Mouse (Mus musculus): ENCODE measurements around the gene Fam173a. TPM values are rescaled to one million over a fixed set of nuclear protein-coding genes. Genes with fewer than 3 reads are reported as not detected.

Fam173a gene
- total RNA-seq, 2 experiments from 2014 or later = 38.2 to 126 TPM

DNA sequence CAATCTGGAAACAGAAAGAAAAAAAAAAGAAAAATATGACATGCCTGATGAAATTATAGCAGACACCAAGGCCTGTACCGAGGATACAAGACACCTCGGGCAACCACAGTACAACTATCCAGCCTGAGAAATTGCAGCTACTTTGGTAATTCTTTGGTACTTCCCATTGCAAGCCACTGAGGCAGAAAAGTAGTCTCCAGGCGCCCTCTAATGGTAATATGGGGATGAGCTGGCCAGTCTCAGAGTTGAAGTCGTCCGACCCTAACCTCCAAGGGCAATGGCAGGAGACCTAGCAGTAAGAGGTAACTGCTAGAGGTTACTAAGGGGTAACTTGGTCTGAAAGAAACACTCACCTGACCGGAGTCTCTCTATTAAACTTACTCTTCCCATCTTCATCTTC is 8.3 kb upstream of the Fam173a start:
- ATAC-seq (replicated peaks; ENCODE audit: poor library complexity) = peak; percentile 82

- ATAC-seq (replicated peaks; ENCODE audit: poor library complexity) = peak; percentile 78
Observed at GRCm38 (mm10) chr17:25796951-25797369, 4.3 kb upstream of the Fam173a start, which contains the start of gene Metrn. Metrn (minus strand) TSS chr17:25797136.

DNA sequence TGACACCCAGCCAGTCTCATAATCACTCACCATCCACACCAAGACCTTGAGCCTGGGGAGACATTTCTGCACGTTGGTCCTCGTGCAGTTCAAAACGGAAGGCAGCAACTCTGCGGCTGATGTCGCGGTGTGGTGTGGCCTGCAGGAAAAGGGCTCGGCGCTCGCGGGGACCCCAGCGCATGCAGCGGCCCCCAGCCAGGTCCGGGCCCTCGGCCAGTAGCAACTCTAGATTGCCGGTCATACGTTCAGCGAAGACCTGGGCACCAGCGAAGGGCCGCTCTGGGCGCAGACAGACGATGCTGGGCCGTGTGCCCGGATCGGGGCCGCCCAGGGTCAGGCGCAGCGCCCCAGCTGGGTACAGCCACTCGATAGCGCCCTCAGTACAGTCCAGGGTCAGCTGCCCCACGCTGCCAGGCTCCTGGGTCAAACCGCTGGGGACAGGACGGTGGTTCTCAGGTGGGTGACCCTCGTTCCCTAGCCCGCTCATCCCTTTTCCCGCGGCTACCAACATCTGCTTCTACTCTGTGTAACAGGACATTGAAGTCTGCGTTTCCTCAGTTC is 3.6 kb upstream of the Fam173a start:
- no peak for ATAC-seq (replicated peaks; ENCODE audit: poor library complexity)

DNA sequence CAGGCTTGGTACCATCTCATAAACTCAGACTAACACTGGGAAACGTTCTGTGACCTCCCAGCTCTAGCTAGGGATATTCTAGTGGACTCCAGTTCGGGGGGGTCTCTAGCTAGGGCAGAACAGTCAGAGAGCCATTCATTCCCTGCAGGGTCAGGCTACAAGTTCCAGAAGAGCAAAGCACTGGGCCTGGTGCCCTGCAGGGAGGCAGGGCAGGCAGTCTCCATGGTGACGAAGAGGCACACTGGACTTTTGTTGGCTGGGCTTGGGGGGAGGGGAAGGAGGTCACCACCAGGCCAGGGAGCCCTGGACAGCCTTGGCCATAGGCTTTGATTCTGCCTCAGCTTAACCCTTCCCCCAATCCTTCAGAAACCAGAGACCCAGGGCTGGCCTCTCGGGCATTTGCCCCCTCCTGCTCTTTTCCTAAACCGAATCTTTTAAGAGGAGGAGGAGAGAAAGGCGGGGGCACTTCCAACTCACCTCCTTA is 3.0 kb upstream of the Fam173a start, which contains the start of gene AC134908.4:
Gene AC134908.4, minus strand, starts transcription at position 51 of the 484 bp plus-strand sequence.
- ATAC-seq (replicated peaks; ENCODE audit: poor library complexity) = no peak

GRCm38 (mm10) chr17:25794998-25795397 is 2.3 kb upstream of the Fam173a start:
- no peak for ATAC-seq (replicated peaks; ENCODE audit: poor library complexity)

- ATAC-seq (replicated peaks; ENCODE audit: poor library complexity) = no peak
Observed at GRCm38 (mm10) chr17:25794197-25794596, 1.5 kb upstream of the Fam173a start.

DNA sequence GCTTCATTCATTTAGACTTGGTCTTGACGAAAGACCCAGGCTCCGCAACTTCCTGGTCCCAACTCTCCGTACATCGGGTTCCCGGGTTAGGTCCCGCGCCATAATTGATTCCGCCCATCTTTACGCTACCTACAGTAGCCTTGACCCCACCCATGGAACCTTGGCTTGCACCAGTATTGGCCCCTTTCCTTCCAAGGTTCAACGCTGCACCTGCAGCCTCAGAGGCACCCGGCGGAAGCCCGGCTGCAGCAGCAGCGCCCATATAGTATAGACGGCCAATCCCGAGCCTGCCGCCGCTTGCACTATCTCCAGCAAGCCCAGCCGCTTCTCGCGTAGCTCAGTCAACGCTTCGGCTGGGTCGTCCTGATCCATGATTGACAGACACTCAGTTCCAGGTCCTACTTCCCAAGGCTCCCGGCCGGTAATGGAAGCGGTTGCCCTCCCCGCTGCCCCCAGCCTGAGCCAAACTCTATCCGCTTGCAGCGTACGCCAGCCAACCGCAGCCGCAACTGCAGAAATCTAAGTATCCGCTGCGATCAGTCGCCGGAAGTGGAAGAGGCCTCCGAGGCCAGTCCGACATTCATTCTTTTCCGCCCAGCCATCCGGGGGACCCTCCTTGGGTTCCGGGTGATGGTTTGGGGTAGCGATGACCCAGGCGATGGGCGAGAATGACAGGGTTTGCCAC is 716 bp downstream of the Fam173a start:
- ATAC-seq (replicated peaks; ENCODE audit: poor library complexity) = peak; percentile 65

GRCm38 (mm10) chr17:25791320-25791842 is 1.3 kb downstream of the Fam173a start:
- no peak for ATAC-seq (replicated peaks; ENCODE audit: poor library complexity)

DNA sequence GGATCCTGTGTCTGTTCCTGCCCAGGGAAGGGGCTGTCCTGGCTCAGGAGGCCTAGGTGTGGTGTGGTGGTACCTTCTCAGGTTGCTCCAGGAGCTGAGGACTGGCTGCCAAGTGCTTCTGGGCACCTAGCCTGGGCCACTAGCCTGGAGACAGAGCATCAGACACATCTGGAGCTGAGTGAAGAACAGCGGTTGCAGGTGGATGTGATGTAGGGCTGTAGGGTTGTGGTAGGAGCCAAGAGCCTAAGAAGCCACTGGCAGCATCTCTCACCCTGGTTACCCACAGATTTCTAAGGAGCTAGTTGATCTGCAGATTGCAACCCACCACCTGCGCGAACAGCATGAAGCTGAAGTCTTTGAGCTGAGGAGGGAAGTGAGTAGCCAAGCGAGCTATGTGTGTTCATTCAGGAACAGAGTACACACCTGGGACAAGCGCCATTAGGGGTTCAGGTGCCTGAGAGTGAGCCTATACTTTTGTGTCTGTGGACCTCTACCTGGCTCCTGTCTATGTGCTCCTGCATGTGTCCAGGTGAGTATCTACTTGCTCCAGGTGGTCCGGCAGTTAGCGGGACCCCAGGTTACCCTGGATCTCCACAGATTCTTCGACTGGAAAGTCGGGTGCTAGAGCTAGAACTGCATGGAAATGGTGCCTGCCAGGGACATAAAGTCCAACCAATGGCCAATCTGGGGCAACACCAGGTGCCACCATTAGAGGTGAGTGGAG is 5.8 kb downstream of the Fam173a start:
- ATAC-seq (replicated peaks; ENCODE audit: poor library complexity) = no peak

DNA sequence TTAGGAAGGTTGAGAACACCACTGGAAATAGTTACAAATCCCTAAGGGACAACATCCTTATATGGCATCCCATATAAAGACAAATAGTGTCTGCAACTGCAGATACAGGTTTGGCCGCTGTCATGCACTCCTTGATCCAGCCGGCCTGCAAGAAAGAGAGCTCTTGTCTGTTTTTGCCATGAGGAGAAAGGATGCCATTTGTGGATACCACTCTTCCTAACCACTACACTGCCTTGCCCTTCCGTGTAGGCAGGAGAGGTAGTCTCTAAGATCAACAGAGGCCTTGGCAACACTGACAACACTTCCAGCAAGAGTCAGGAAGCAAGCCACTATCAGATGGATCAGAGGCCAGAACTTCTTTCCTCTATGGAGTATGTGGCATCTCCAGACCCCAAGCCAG is 6.4 kb downstream of the Fam173a start, which contains the start of gene Ccdc78:
Gene Ccdc78, plus strand, starts transcription at position 301 of the 400 bp plus-strand sequence.
- ATAC-seq (replicated peaks; ENCODE audit: poor library complexity) = no peak

GRCm38 (mm10) chr17:25785281-25785745 is 7.4 kb downstream of the Fam173a start, which contains the start of gene Haghl:
Haghl (minus strand) TSS chr17:25785673.
- peak; percentile 87 for ATAC-seq (replicated peaks; ENCODE audit: poor library complexity)

- ATAC-seq (replicated peaks; ENCODE audit: poor library complexity) = no peak
Observed at GRCm38 (mm10) chr17:25783861-25784574, 8.7 kb downstream of the Fam173a start.

DNA sequence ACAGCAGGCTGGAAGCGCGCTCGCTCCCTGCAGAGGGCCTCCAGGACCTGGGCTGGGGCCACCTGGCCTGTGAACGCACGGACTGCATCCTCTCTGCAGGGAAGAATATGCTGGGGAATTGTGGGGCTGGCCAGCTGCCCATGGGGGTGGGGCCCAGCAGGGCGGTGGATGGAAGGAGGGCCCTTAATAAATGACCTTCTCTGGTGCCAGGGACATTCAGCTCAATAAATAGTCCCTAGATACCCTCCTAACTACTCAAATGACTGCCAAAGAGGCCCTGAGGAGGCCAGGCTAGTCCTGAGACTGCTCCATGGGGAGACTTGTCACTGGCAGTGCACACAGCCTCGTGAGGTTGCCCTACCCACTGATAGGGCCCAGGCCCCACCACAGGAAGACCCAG is 9.6 kb downstream of the Fam173a start:
- ATAC-seq (replicated peaks; ENCODE audit: poor library complexity) = no peak

DNA sequence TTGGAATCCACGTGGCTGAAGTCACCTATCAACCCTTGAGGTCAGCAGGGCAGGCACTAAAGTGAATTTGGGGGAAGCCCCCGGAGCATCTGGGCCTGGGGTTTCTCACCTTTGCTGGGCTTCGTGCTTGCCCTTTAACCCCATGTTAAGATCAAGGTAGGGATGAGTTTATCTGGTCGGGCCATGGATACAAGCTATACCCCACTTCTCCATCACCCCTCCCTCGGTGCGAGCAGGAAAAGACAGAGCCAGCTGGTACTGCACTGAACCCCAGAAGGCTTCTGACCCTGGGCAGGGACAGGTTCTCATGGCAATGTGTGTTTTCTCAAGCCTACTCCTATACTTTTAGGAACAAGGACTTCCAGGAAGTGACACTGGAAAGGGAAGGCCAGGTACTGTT is 11.4 kb downstream of the Fam173a start:
- no peak for ATAC-seq (replicated peaks; ENCODE audit: poor library complexity)

DNA sequence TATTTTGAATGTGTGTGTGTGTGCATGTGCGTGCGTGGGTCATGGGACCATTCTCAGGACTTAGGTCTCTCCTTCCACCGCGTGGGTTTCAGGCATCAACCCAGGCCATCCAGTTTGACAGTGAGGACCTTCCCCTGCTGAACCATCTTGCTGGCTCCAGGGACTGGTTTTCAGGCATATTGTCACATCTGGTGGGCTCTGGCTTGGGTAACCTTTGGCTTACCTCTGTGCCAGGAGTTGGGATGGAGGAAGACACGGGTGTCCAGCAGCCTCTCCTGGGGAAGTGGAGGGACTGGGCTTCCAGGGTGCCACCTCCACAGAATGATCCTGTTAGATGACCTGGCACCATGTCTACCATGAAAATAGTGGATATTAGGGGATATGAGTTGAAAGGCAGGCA is 14.8 kb downstream of the Fam173a start:
- ATAC-seq (replicated peaks; ENCODE audit: poor library complexity) = no peak

DNA sequence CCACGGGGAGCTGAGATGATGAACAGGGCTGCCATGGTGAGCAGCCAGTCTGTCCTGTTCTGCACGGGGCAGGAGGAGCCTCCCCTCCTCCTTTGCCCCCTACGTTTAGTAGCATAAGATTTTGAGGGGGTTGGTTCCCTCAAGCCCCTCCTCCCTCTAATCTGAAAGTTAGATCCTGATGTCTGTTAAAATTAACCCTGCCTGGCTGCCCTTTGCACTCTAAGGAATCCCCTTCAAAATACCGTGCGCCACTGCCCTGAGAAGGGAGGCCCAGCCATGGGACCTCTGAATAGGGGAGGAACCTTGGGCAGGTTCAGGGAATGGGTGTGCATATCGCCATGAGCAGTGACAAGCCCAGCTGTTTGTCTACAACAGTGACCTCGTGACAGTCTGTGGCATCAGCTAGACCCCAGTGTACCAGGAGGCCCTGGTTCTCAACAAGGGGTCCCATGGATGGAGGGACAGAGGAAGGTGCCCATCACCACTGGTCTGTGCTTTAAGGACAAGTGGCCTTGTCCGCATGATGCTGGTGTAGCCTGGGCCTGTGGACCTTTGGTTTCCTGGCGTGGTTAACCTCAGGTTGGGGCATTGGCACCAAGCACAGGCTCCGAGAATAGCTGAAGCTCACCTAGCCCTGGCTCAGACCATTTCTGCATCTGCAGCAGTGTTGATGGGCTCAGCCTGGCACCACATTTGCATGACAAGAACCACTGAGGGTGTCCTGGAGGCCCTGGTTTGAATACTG is 17.2 kb downstream of the Fam173a start:
- ATAC-seq (replicated peaks; ENCODE audit: poor library complexity) = no peak

DNA sequence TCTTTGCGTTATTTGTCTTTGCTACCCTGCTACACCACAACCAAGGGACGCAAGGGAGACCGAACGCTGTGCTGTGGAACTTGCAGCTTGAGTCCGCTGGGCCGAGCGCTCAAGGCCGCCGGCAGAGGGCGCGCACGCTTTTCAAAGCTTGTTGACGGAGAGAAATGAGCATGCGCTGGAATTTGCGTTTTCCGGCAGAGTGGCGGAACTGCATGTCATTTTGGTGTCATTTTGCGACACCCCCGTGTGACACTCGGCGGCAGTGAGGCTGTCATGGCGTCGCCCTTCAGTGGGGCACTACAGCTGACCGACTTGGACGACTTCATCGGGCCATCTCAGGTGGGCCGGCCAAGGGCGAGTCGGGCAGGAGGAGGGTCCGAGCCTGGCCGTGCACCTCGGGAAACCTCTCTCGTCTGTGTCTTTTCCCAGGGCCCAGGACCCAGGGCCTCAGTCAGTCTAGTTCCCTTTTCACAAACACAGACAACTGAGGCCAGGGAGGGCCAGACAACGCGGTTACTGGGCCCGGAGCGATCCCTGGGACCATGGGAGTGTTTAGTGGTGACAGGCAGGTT is 19.1 kb downstream of the Fam173a start, which contains the start of gene Narfl:
Gene Narfl, plus strand, starts transcription at position 228 of the 572 bp plus-strand sequence.
- ATAC-seq (replicated peaks; ENCODE audit: poor library complexity) = peak; percentile 99

GRCm38 (mm10) chr17:25769331-25769730 is 23.4 kb downstream of the Fam173a start:
- ATAC-seq (replicated peaks; ENCODE audit: poor library complexity) = no peak

GRCm38 (mm10) chr17:25765886-25766285 is 26.8 kb downstream of the Fam173a start:
- no peak for ATAC-seq (replicated peaks; ENCODE audit: poor library complexity)
